Mouse (Mus musculus) cerebellum, adult (tissue): ENCODE measurements around the gene Gm10272.
"Not testable (repeated sequence)": the region's sequence is repeated elsewhere in the genome, so short reads cannot be mapped to it uniquely, and the experiment has no call there.

Experiments used
- ATAC-seq: cut with Nextera tagmentation; 2 replicates; pipeline ENCODE4 v1.9.2; 2017; ENCODE audit warnings: mild to moderate bottlenecking, moderate library complexity, mixed read lengths; ENCODE audit not compliant: insufficient number of reproducible peaks, low FRiP score, low TSS enrichment

Gm10272 gene

DNA sequence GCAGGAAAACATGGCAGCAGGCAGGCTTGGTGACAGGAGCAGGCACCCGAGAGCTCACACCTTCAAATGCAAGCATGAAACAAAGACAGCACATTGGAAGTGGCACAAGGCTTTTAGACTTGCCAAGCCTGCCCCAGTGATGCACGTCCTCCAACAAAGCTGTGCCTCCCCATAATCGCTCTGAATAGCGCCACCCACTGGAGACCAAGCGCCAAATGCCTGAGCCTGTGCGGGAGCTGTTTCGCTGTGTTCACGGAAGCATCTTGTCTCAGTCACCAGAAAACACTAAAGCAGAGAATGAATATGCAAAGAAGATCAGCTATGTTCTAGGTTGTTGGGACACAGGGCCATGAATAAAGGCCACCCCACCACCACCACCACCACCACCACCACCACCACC is 18.4 kb downstream of the Gm10272 start:
- ATAC-seq = no peak

DNA sequence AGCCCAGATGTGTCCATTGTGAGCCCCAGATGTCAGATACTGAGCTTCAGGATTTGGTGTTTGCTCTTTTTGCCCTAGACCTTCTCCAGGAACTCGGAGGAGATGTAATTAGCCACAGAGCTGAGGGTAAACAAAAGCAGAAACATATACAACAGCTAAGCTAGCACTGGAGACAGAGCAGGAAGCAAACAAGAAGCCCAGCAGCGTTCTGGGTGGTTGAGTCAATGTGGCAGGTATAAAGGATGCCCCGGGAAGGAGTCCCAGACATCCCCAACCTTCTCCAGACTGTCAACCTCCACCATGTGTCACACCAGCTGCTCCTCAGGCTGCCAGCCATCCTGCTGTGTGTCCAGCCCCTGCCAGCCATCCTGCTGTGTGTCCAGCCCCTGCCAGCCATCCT is 19.8 kb downstream of the Gm10272 start, which contains the start of gene Gm10100:
Gene Gm10100 (plus strand): TSS at position 301 of the 400 bp plus-strand sequence.
- no peak for ATAC-seq

DNA sequence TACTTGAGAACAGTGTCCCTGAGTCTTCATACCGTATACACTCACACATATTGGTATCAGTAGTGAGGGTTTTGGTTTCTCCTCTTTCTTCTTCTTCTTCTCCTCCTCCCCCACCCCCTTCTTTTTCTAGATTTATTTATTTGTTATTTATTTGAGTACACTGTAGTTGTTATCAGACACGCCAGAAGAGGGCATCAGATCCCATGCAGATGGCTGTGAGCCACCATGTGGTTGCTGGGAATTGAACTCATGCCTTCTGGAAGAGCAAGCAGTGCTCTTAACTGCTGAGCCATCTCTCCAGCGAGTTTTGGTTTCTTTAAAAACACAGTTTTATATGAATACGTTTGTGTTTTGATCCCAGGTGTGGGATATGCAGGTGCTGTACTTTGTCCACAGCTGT is 21.9 kb downstream of the Gm10272 start:
- ATAC-seq = no peak

DNA sequence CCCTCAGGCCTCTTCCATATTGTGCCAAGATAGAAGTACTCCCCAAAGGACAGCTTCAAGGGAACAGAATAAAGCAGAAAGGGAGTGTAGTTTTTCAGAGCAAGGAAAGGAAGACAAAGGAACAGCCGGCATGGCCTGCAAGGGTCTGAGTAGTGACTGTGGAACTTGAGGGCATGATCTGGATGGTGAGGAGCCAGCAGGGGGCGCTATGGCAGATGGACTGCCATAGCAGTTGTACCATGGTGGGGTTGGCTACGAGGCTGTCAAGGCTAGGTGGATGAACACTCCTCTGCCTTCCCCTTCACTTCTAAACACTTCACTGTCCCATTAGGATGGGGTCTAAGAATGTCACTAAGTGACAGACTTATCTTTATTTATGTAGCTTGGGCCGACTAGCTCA is 22.8 kb downstream of the Gm10272 start:
- no peak for ATAC-seq

DNA sequence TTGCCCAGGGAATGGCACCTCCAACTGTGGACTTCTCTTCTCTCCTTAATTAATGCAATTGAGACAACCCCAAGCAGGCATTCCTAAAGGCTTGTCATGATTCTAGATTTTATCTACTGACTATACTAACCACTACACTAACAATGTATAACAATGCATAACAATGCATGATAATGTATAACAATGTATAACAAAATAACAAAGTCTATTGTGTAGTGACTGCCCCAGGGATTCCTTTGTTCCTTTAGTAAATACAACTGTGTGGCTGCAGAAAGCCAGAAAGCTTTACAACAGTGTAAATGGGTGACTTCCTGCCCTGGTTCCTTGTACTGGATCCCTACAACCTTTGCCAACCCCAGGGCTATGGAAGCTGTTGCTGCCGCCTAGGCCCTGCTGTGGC is 29.5 kb downstream of the Gm10272 start:
- ATAC-seq = no peak

DNA sequence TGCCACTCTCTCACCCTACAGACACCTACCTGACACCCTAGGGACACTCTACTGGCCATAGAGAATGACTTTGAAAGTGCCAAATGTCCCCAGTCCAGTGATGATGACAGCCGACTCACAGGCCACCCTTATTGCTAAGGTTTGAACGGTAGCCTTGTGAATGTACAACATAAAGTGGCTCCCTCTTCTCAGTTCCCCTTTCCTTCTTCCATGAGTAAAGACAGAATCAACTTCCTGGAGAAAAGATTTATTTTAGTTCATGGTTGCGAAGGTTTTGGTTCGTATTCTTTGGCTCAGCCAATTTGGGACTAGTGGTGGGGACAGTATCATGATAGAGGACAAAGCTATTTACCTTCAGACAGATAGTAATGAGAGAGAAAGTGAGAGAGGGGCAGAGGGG is 32.5 kb downstream of the Gm10272 start:
- no peak for ATAC-seq

DNA sequence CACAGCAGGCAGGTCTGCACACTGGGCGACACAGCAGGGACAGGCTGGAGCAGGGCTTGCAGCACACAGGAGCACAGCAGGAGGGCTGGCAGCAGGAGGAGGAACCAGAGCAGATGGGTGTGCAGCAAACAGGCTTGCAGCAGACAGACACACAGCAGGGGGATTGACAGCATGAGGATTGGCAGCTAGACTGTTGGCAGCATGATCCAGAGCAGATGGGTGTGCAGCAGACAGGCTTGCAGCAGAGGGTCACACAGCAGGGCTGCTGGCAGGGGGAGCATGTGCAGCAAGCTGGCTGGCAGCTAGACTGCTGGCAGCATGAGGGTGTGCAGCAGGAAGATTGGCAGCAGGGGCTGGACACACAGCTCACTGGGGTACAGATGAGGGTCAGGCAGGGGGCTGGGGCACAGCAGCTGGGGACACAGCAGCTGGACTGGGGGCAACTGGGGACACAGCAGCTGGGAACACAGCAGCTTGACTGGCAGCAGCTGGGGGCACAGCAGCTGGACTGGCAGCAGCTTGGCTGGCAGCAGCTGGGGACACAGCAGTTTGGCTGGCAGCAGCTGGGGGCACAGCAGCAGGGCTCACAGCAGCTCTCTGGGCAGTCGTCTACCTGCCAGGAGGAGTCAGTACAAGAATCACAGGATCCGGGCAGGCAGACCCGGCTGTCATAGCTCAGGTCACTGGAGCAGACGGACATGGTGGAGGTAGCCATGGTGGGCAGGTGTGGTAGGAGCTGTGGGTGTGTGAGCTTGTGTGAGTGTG is 35.7 kb downstream of the Gm10272 start, which contains the start of gene Gm18596:
Gene Gm18596 (minus strand): TSS at position 715 of the 765 bp plus-strand sequence.
- ATAC-seq = not testable (repeated sequence)

DNA sequence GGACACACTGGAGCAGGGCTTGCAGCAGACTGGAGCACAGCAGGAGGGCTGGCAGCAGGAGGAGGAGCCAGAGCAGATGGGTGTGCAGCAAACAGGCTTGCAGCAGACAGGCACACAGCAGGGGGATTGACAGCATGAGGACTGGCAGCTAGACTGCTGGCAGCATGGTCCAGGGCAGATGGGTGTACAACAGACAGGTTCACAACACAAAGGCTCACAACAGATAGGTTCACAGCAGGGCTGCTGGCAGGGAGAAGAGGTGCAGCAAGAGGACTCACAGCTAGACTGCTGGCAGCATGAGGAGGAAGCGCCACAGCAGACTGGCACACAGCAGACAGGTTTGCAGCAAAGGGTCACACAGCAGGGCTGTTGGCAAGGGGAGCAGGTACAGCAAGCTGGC is 44.3 kb downstream of the Gm10272 start:
- ATAC-seq = not testable (repeated sequence)

DNA sequence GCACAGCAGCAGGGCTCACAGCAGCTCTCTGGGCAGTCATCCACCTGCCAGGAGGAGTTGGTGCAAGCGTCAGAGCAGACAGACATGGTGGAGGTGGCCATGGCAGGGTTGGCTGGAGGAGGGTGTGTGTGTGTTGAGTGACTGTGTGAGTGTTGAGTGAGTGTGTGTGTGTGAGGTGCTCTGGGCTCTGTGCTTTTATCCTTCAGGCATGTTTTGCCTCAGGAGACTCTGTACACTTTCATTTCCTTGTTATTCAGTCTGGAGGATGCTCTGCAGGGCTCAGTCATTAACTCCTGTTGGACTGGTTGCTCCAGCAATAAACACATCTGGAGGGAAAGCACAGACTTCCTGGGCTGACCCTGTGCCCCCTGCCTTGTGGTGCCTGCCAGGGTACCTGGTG is 44.8 kb downstream of the Gm10272 start, which contains the start of gene Gm9736:
Gene Gm9736 (minus strand): TSS at position 101 of the 400 bp plus-strand sequence.
- ATAC-seq = not testable (repeated sequence)

DNA sequence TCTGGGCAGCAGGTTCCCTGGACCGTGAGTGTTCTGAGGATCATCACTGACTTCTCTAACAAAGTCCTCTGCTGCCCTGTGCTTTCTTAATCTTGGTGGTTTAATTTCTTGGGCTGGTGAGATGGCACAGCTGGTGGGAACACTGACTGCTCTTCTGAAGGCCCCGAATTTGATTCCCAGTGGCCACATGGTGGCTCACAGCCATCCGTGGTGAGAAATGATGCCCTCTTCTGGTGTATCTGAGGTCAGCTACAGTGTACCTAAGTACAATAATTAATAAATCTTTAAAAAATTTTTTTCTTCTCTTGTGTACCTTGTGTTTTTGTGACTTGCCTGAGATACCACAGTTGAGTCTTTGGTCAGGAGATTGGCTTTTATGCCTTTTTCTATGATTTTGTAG is 45.9 kb downstream of the Gm10272 start:
- ATAC-seq = not testable (repeated sequence)

DNA sequence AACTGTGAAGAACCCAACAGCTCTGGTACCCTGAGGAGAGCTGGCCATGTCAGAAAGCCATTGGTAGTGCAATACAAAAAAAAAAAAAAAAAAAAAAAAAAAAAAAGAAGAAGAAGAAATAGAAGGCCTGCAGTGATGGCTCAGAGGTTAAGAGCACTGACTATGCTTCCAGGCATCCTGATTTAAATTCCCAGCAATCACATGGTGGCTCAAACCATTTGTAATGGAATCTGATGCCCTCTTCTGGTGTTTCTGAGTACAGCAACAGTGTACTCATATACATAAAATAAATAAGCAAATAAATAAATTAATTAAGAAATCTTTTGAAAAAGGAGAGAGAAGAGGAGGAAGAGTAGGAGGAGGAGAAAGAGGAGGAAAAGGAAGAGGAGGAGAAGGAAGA is 47.0 kb downstream of the Gm10272 start:
- no peak for ATAC-seq
